In genomic region chr4:132039521-132039920, GRCm38 (mm10) we compare ENCODE assay signal across 12 mouse cellular contexts. TPM values are rescaled to one million over a fixed set of nuclear protein-coding genes. Genes with fewer than 3 reads are reported as not detected.
DNase-seq lines count a peak whose midpoint lies in the region; ATAC-seq lines count a peak whose summit lies in the region.
"Had no signal": no experiment of that assay in that cellular context is flagged by ENCODE, and none has a peak within 500 bp of the region (broad histone marks: within the 10 kb centered on the region; RNA-seq: fewer than 3 reads in every experiment).

No protein-coding gene starts in this region.

- peak overlapping the region; percentile 66 for H3K27ac ChIP-seq in lung, embryonic 16.5 days (ENCODE audit: low read length)
- H3K27ac ChIP-seq in liver, embryonic 15.5 days (replicated peaks): peak overlapping the region; percentile 86

- H3K4me1 ChIP-seq in lung, embryonic 16.5 days (replicated peaks; ENCODE audit: control insufficient read depth, insufficient read depth, low read length): peaks cover 7% of the 10 kb centered on the region; the same call in 1 of the 2 replicates
- H3K4me1 ChIP-seq in liver, embryonic 15.5 days (replicated peaks): peaks cover 82% of the 10 kb centered on the region

- H3K9me3 ChIP-seq in lung, embryonic 16.5 days (ENCODE audit: control insufficient read depth, low read length): no peaks in the 10 kb centered on the region
- H3K9me3 ChIP-seq in liver, embryonic 15.5 days (replicated peaks): no peaks in the 10 kb centered on the region

- intact Hi-C loops in heart, postnatal 10 days (cut with DNase I): loop anchor here (2.0 kb wide), 1 partner anchor 35 kb away; the partner anchor contains the start of genes Epb41 and Gm10300

- WGBS in lung, embryonic 16.5 days: 63% methylated on average over 2 of the region's 2 CpGs
- 67% methylated on average over 2 of the region's 2 CpGs for WGBS in liver, embryonic 15.5 days (ENCODE audit: insufficient replicate concordance)

- H3K9ac ChIP-seq in lung, embryonic 16.5 days (ENCODE audit: low read length): no peak overlapping the region
- H3K9ac ChIP-seq in liver, embryonic 15.5 days: 0 out of 2 replicates have a peak overlapping the region, but pooled peaks have one; percentile 21

- no peak overlapping the region for H3K4me3 ChIP-seq in lung, embryonic 16.5 days (ENCODE audit: low read length)
- H3K4me3 ChIP-seq in liver, embryonic 15.5 days (replicated peaks): 0 out of 2 replicates have a peak overlapping the region, but pooled peaks have one; percentile 6

- DNase-seq in heart, adult 11 months: peak; percentile 85
- no peak for DNase-seq in heart, postnatal 10 days
- DNase-seq in lung, postnatal 4 days: no peak
- peak; percentile 59 for DNase-seq in thymus, postnatal 0 days (ENCODE audit: low spot score)
- no peak for DNase-seq in urinary bladder, postnatal 14 days (ENCODE audit: low spot score)
- no peak for DNase-seq in left cerebral cortex, adult 18-20 months (ENCODE audit: low spot score in 2 of 2)
- DNase-seq: cerebellum, adult 11-12 months had no signal

- H3K27me3 ChIP-seq in lung, embryonic 16.5 days (ENCODE audit: control insufficient read depth, insufficient read depth, low read depth, low read length): no peaks in the 10 kb centered on the region
- H3K27me3 ChIP-seq in liver, embryonic 15.5 days: no peaks in the 10 kb centered on the region

- no peak for ATAC-seq in lung, embryonic 16.5 days (ENCODE audit: low read depth)
- ATAC-seq in liver, embryonic 15.5 days (ENCODE audit: insufficient read depth): peak; percentile 28; the same call in 1 of the 2 replicates
- ATAC-seq: midbrain, embryonic 16.5 days had no signal

- H3K36me3 ChIP-seq in lung, embryonic 16.5 days (ENCODE audit: control insufficient read depth, insufficient read depth, low read length): no peaks in the 10 kb centered on the region
- H3K36me3 ChIP-seq in liver, embryonic 15.5 days (replicated peaks): peaks cover 50% of the 10 kb centered on the region

- H3K4me2 ChIP-seq in lung, embryonic 16.5 days (ENCODE audit: low read depth, low read length): no peak overlapping the region
- peak overlapping the region; percentile 55 for H3K4me2 ChIP-seq in liver, embryonic 15.5 days

RNA-seq across cellular contexts. Expression of gene Gm10300, which starts 35.0 kb away (rescaled TPM):
- total RNA-seq in heart, postnatal 10 days (2021): under 1 TPM in 1 of 2 experiments, not detected in 1; 0.10 TPM
- polyA plus RNA-seq in lung, embryonic 16.5 days (2015; fragmentation: Nextera tagmentation; extraction: Ambion mirVana): 0.10 TPM in 1 of 2 replicates, not detected in the other
- 0.43 and 0.46 TPM in 2 replicates for polyA plus RNA-seq in liver, embryonic 15.5 days (2015; fragmentation: Nextera tagmentation; extraction: Ambion mirVana)
- 0.05 and 0.08 TPM in 2 replicates for polyA plus RNA-seq in thymus, postnatal 0 days (2015; fragmentation: Nextera tagmentation; extraction: Ambion mirVana)
- total RNA-seq in left cerebral cortex, adult 18-20 months (2021): not detected
- total RNA-seq: left cerebral cortex, postnatal 25 days had no signal
- polyA plus RNA-seq: C2C12; midbrain, embryonic 16.5 days had no signal

RNA-seq across cellular contexts. Expression of gene Epb41, which starts 35.6 kb away (rescaled TPM):
- total RNA-seq in heart, postnatal 10 days (2021): 100 to 1,000 TPM in 1 of 2 experiments, 10 to 100 TPM in 1; 86.0 to 131 TPM
- polyA plus RNA-seq in lung, embryonic 16.5 days (2015; fragmentation: Nextera tagmentation; extraction: Ambion mirVana): 56.8 and 57.7 TPM in 2 replicates
- 181 and 204 TPM in 2 replicates for polyA plus RNA-seq in liver, embryonic 15.5 days (2015; fragmentation: Nextera tagmentation; extraction: Ambion mirVana)
- 47.5 and 52.0 TPM in 2 replicates for polyA plus RNA-seq in thymus, postnatal 0 days (2015; fragmentation: Nextera tagmentation; extraction: Ambion mirVana)
- total RNA-seq in left cerebral cortex, adult 18-20 months (2021): 10 to 100 TPM; 39.0 TPM

Comparison
In these comparisons a context has a peak if more than half of its experiments do, and no peak if none do; other contexts are left out.
1. DNase-seq: peak in heart, adult 11 months (single experiment) and thymus, postnatal 0 days (single experiment); none in heart, postnatal 10 days (0 of 2), lung, postnatal 4 days (0 of 2), urinary bladder, postnatal 14 days (single experiment) and left cerebral cortex, adult 18-20 months (0 of 2).